ENCODE assay signal across 25 mouse cellular contexts in genomic region chr19:18146494-18146893, GRCm38 (mm10).
"Had no signal": no experiment of that assay in that cellular context is flagged by ENCODE, and none has a peak within 500 bp of the region (broad histone marks: within the 10 kb centered on the region; RNA-seq: fewer than 3 reads in every experiment).

No protein-coding gene starts in this region.

- DNase-seq: gastrocnemius, adult 2 months; gastrocnemius, postnatal 10 days; gastrocnemius, postnatal 25 days; heart, adult 18-20 months; heart, postnatal 10 days; heart, postnatal 4 days; kidney, adult 18-20 months; kidney, postnatal 25 days; kidney, postnatal 4 days had no signal

- H3K4me1 ChIP-seq: heart, embryonic 10.5 days; heart, embryonic 12.5 days; hindbrain, embryonic 10.5 days; hindbrain, embryonic 12.5 days; limb, embryonic 12.5 days; liver, embryonic 12.5 days had no signal

- ATAC-seq: forebrain, embryonic 16.5 days; hindbrain, embryonic 16.5 days; inflammation-experienced regulatory T-cells, adult 6 months; intestine, embryonic 16.5 days; liver, embryonic 12.5 days had no signal

- H3K27me3 ChIP-seq: heart, embryonic 12.5 days; hindbrain, embryonic 12.5 days; limb, embryonic 12.5 days; liver, embryonic 12.5 days had no signal

- H3K9ac ChIP-seq: heart, embryonic 12.5 days; hindbrain, embryonic 12.5 days; hindbrain, embryonic 14.5 days; limb, embryonic 12.5 days; liver, embryonic 12.5 days; liver, embryonic 14.5 days had no signal

- H3K4me3 ChIP-seq: gastrocnemius, adult 2 months; heart, embryonic 10.5 days; heart, embryonic 12.5 days; hindbrain, embryonic 10.5 days; hindbrain, embryonic 12.5 days; layer of hippocampus, adult 2 months; left cerebral cortex, adult 2 months; limb, embryonic 10.5 days; limb, embryonic 12.5 days; liver, embryonic 12.5 days had no signal

- H3K36me3 ChIP-seq: heart, embryonic 10.5 days; heart, embryonic 12.5 days; hindbrain, embryonic 10.5 days; hindbrain, embryonic 12.5 days; limb, embryonic 10.5 days; limb, embryonic 12.5 days; liver, embryonic 12.5 days had no signal

- H3K27ac ChIP-seq: gastrocnemius, adult 2 months; heart, embryonic 10.5 days; hindbrain, embryonic 10.5 days; hindbrain, embryonic 12.5 days; hindbrain, embryonic 14.5 days; kidney, postnatal 0 days; layer of hippocampus, adult 2 months; left cerebral cortex, adult 2 months; limb, embryonic 10.5 days; limb, embryonic 12.5 days; liver, embryonic 12.5 days; liver, embryonic 14.5 days had no signal

- H3K9me3 ChIP-seq: heart, embryonic 10.5 days; heart, embryonic 12.5 days; hindbrain, embryonic 10.5 days; hindbrain, embryonic 12.5 days; limb, embryonic 10.5 days; limb, embryonic 12.5 days; liver, embryonic 12.5 days had no signal

- H3K4me2 ChIP-seq: heart, embryonic 12.5 days; hindbrain, embryonic 12.5 days; hindbrain, embryonic 14.5 days; limb, embryonic 12.5 days; liver, embryonic 12.5 days had no signal
